Mouse (Mus musculus): ENCODE measurements around the gene Dusp6. TPM values are rescaled to one million over a fixed set of nuclear protein-coding genes. Genes with fewer than 3 reads are reported as not detected.
A peak's percentile ranks its signal among the peaks of the same experiment; 100 is the strongest.

Gene Dusp6
- total and polyA plus RNA-seq, 2 experiments from 2014 or later = 25.4 to 52.1 TPM

DNA sequence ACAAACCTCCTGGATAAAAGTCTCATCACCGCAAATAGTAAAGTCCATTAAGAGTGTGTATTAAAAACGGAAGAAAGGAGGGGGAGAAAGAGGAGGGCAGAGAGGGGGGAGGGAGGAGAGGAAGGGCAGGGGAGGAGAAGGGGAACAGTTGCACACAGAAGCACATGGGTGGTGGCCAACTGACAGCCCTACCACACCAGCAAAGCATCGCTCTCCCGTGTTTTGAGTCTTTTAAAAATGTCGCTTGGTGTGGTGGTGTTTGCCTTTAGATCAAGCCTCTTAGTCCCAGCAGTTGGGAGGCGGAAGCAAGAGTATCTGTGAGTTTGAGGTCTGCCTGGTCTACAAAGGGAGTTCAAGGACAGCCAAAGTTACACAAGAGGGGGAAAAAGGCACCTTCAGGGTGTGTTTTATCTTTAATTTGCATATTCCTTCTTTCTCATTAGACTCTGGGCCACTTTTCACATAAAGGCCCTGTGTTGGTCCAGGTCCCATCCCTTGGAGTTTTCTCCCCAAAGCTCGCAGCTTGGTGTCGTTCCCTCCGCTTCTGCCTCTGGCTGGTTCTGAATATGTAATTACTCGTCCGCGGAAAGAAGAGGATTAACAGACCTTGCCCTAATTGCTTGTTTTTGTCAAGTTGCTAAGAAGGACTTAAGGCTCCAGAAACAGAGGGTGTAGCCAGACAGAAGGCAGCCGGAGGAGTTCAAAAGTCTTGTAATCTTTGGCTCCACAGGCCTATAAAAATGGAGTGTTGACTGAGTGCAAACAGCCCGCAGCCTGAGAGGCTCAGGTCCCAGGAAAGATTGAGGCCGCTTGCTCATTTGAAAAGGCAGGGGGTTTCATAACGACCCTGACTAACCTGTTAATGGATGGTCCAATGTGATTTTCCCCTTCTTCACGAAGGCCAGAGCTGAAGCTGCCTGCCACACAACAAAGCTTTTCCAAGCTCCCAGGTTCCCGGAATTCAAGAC lies 35.6 kb downstream of the Dusp6 start:
- no peak for TF ChIP-seq CTCF (IDR thresholded peaks at IDR 0.05)
- H3K4me2 ChIP-seq (ENCODE audit: low read depth, low read length, poor library complexity, severe bottlenecking) = no peak overlapping the region
- DNase-seq (ENCODE audit: low spot score) = peak; percentile 17
- no peaks in the 10 kb centered on the region for H3K9me3 ChIP-seq (ENCODE audit: low read length)
- ATAC-seq (ENCODE audit: low FRiP score) = no peak
- H3K9ac ChIP-seq (replicated peaks; ENCODE audit: low read length, poor library complexity, severe bottlenecking) = no peak overlapping the region
- no peaks in the 10 kb centered on the region for H3K36me3 ChIP-seq (ENCODE audit: insufficient read depth, low read length)
- H3K4me3 ChIP-seq (ENCODE audit: low read depth, low read length) = no peak overlapping the region
- H3K27me3 ChIP-seq (ENCODE audit: insufficient read depth, low read length) = no peaks in the 10 kb centered on the region
- WGBS = 18% methylated on average over 18 of the region's 18 CpGs
- no peaks in the 10 kb centered on the region; the same call in 1 of the 2 replicates for H3K4me1 ChIP-seq (ENCODE audit: insufficient read depth, low read length)
- no peak overlapping the region for H3K27ac ChIP-seq (ENCODE audit: low read depth, low read length)

DNA sequence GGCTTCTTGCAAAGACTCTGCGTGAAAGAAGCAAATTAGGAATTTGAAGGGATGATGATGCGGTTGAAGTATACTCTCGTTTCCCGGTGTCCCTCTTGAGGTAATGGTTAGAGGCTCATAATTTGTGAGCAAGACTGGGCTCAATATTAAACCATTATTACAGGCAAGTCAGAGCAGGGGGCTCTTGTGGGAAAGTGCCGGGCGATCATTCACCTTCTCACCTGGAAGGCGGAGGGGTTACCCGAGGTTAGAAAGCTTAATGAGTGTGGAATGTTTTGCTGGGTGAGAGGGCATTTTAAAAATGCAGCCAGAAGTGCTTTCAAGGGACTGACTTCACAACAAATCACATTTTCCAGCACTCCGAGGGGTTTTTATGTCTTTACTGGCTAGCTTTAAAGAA lies 36.3 kb downstream of the Dusp6 start:
- Histone ChIP-seq H3K4me1 (ENCODE audit: insufficient read depth, low read length) (no peaks in the 10 kb centered on the region; the same call in 1 of the 2 replicates), H3K9me3 (ENCODE audit: low read length) (no peaks in the 10 kb centered on the region), H3K36me3 (ENCODE audit: insufficient read depth, low read length) (no peaks in the 10 kb centered on the region), H3K27ac (ENCODE audit: low read depth, low read length) (no peak overlapping the region), H3K9ac (replicated peaks; ENCODE audit: low read length, poor library complexity, severe bottlenecking) (no peak overlapping the region), H3K27me3 (ENCODE audit: insufficient read depth, low read length) (no peaks in the 10 kb centered on the region), H3K4me3 (ENCODE audit: low read depth, low read length) (no peak overlapping the region), H3K4me2 (ENCODE audit: low read depth, low read length, poor library complexity, severe bottlenecking) (no peak overlapping the region)
- no peak for DNase-seq (ENCODE audit: low spot score)
- no peak for TF ChIP-seq CTCF (IDR thresholded peaks at IDR 0.05)
- ATAC-seq (ENCODE audit: low FRiP score) = no peak
- 24% methylated on average over 9 of the region's 9 CpGs for WGBS

GRCm38 (mm10) chr10:99302051-99302450 lies 39.0 kb downstream of the Dusp6 start:
- Histone ChIP-seq H3K27ac (ENCODE audit: low read depth, low read length) (no peak overlapping the region), H3K9me3 (ENCODE audit: low read length) (no peaks in the 10 kb centered on the region), H3K9ac (replicated peaks; ENCODE audit: low read length, poor library complexity, severe bottlenecking) (no peak overlapping the region), H3K36me3 (ENCODE audit: insufficient read depth, low read length) (no peaks in the 10 kb centered on the region), H3K4me3 (ENCODE audit: low read depth, low read length) (no peak overlapping the region), H3K4me1 (ENCODE audit: insufficient read depth, low read length) (no peaks in the 10 kb centered on the region; the same call in 1 of the 2 replicates), H3K4me2 (ENCODE audit: low read depth, low read length, poor library complexity, severe bottlenecking) (no peak overlapping the region), H3K27me3 (ENCODE audit: insufficient read depth, low read length) (no peaks in the 10 kb centered on the region)
- WGBS = 79% methylated on average over 4 of the region's 4 CpGs
- ATAC-seq (ENCODE audit: low FRiP score) (no peak), DNase-seq (ENCODE audit: low spot score) (no peak)
- TF ChIP-seq CTCF (IDR thresholded peaks at IDR 0.05) = no peak

- no peak overlapping the region for H3K9ac ChIP-seq (replicated peaks; ENCODE audit: low read length, poor library complexity, severe bottlenecking)
- 93% methylated on average over 4 of the region's 4 CpGs for WGBS
- no peaks in the 10 kb centered on the region for H3K27me3 ChIP-seq (ENCODE audit: insufficient read depth, low read length)
- no peaks in the 10 kb centered on the region for H3K4me1 ChIP-seq (ENCODE audit: insufficient read depth, low read length)
- no peak for ATAC-seq (ENCODE audit: low FRiP score)
- no peaks in the 10 kb centered on the region for H3K36me3 ChIP-seq (ENCODE audit: insufficient read depth, low read length)
- DNase-seq (ENCODE audit: low spot score) = no peak
- H3K4me3 ChIP-seq (ENCODE audit: low read depth, low read length) = no peak overlapping the region
- H3K27ac ChIP-seq (ENCODE audit: low read depth, low read length) = no peak overlapping the region
- no peak for TF ChIP-seq CTCF (IDR thresholded peaks at IDR 0.05)
- no peaks in the 10 kb centered on the region for H3K9me3 ChIP-seq (ENCODE audit: low read length)
- H3K4me2 ChIP-seq (ENCODE audit: low read depth, low read length, poor library complexity, severe bottlenecking) = no peak overlapping the region
Observed at GRCm38 (mm10) chr10:99308837-99309236, 45.8 kb downstream of the Dusp6 start.

DNA sequence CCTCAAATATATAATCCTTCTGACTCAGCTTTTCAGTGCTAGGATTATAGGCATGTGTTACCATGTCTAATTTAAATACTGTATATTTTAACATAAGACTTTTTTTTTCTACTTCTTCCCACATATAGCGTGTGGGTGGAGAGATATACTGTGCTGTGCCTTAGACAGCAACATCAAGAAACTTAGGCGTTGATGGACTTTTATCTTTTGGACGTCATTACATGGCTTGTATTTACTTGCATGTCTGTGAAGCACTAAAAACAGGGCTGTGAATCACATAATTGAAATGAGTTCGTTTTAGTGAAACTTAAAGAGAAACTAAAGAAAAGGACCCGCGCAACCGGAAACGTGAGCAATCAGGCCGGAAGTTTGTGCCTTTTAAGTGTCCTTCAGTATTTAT lies 46.6 kb downstream of the Dusp6 start:
- WGBS = 86% methylated on average over 9 of the region's 9 CpGs
- no peak for TF ChIP-seq CTCF (IDR thresholded peaks at IDR 0.05)
- Histone ChIP-seq H3K9ac (replicated peaks; ENCODE audit: low read length, poor library complexity, severe bottlenecking) (no peak overlapping the region), H3K27me3 (ENCODE audit: insufficient read depth, low read length) (no peaks in the 10 kb centered on the region), H3K27ac (ENCODE audit: low read depth, low read length) (no peak overlapping the region), H3K9me3 (ENCODE audit: low read length) (no peaks in the 10 kb centered on the region), H3K36me3 (ENCODE audit: insufficient read depth, low read length) (no peaks in the 10 kb centered on the region), H3K4me2 (ENCODE audit: low read depth, low read length, poor library complexity, severe bottlenecking) (no peak overlapping the region), H3K4me3 (ENCODE audit: low read depth, low read length) (no peak overlapping the region), H3K4me1 (ENCODE audit: insufficient read depth, low read length) (no peaks in the 10 kb centered on the region)
- no peak for DNase-seq (ENCODE audit: low spot score)
- ATAC-seq (ENCODE audit: low FRiP score) = no peak

DNA sequence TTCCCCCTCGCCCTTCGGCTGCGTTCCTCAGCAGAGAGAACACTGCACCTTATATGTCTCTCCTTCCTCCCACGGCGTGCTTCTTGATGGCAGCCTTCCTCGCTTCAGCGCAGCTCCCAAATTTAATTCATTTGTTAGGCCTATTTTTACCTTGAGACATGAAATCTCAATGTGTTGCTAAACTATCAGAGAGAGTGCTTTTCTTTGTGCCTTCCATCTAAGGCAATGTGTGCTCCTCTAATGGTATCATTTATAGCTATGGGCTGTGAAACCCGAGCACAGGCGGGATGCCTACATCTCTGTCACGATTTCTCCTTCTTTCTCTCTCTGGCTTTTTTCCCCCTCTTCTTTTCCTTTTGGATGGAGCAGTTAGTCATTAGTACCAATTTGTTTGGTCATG lies 47.2 kb downstream of the Dusp6 start:
- H3K9ac ChIP-seq (replicated peaks; ENCODE audit: low read length, poor library complexity, severe bottlenecking) = no peak overlapping the region
- no peaks in the 10 kb centered on the region for H3K27me3 ChIP-seq (ENCODE audit: insufficient read depth, low read length)
- no peaks in the 10 kb centered on the region for H3K4me1 ChIP-seq (ENCODE audit: insufficient read depth, low read length)
- DNase-seq (ENCODE audit: low spot score) = no peak
- no peak for TF ChIP-seq CTCF (IDR thresholded peaks at IDR 0.05)
- no peak overlapping the region for H3K4me3 ChIP-seq (ENCODE audit: low read depth, low read length)
- no peak for ATAC-seq (ENCODE audit: low FRiP score)
- no peak overlapping the region for H3K4me2 ChIP-seq (ENCODE audit: low read depth, low read length, poor library complexity, severe bottlenecking)
- no peak overlapping the region for H3K27ac ChIP-seq (ENCODE audit: low read depth, low read length)
- no peaks in the 10 kb centered on the region for H3K9me3 ChIP-seq (ENCODE audit: low read length)
- WGBS = 76% methylated on average over 10 of the region's 10 CpGs
- H3K36me3 ChIP-seq (ENCODE audit: insufficient read depth, low read length) = no peaks in the 10 kb centered on the region

Measured in midbrain, postnatal 0 days (tissue).